Mouse (Mus musculus): ENCODE results near the gene Fgfr2. TPM values are rescaled to one million over a fixed set of nuclear protein-coding genes. Genes with fewer than 3 reads are reported as not detected.

Gene Fgfr2
- polyA plus RNA-seq, 1 experiment, result 1.7 TPM

GRCm38 (mm10) chr7:132790447-132791219 lies 332.5 kb downstream of the Fgfr2 start:
- H3K4me3 ChIP-seq (ENCODE audit: insufficient read depth, poor library complexity, severe bottlenecking), result no peak overlapping the region
- H3K79me3 ChIP-seq (ENCODE audit: low read depth), result no peaks in the 10 kb centered on the region
- TF ChIP-seq MAX (IDR thresholded peaks at IDR 0.05) (no peak), CEBPB (IDR thresholded peaks at IDR 0.05; ENCODE audit: low read depth) (no peak), USF1 (IDR thresholded peaks at IDR 0.05; ENCODE audit: low read depth) (no peak), FOSL1 (IDR thresholded peaks at IDR 0.05; ENCODE audit: insufficient read depth, low read length, poor library complexity, severe bottlenecking) (no peak), MYOD1 (IDR thresholded peaks at IDR 0.05; ENCODE audit: control insufficient read depth, insufficient read length, low read depth) (no peak), MYOG (IDR thresholded peaks at IDR 0.05; ENCODE audit: control insufficient read depth, extremely low read depth, insufficient read length) (no peak), CTCF (IDR thresholded peaks at IDR 0.05; ENCODE audit: control insufficient read depth, insufficient read depth, insufficient read length) (no peak)
- H3K27me3 ChIP-seq (ENCODE audit: control insufficient read depth, insufficient read depth, insufficient read length), result no peaks in the 10 kb centered on the region
- no peak overlapping the region for H3ac ChIP-seq (ENCODE audit: control insufficient read depth, insufficient read length, low read depth)
- no peaks in the 10 kb centered on the region for H3K36me3 ChIP-seq (ENCODE audit: control insufficient read depth, insufficient read depth)
- no peaks in the 10 kb centered on the region for H3K79me2 ChIP-seq (ENCODE audit: control insufficient read depth, insufficient read depth)

DNA sequence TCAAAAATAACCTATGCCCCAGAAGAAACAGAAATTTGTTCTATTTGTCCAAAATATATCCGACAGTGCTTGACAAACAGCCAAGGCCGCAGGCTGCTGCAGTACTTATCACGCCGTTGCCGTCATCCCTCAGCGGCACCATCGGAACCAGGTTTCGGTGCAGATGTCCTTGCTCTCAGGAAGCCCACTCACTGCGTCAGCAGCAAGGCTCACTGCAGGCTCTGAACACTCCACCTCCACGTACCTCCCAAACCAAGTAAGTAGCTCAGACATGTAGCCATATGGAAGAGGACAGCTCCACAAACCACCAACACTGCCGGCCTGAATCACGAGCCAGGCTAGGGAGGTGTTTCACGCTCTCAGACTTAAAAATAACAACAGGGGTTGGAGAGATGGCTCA lies 334.3 kb downstream of the Fgfr2 start:
- no peaks in the 10 kb centered on the region for H3K79me2 ChIP-seq (ENCODE audit: control insufficient read depth, insufficient read depth)
- no peak overlapping the region for H3K4me3 ChIP-seq (ENCODE audit: insufficient read depth, poor library complexity, severe bottlenecking)
- H3K79me3 ChIP-seq (ENCODE audit: low read depth), result no peaks in the 10 kb centered on the region
- TF ChIP-seq MYOG (IDR thresholded peaks at IDR 0.05; ENCODE audit: control insufficient read depth, extremely low read depth, insufficient read length) (no peak), FOSL1 (IDR thresholded peaks at IDR 0.05; ENCODE audit: insufficient read depth, low read length, poor library complexity, severe bottlenecking) (no peak), CEBPB (IDR thresholded peaks at IDR 0.05; ENCODE audit: low read depth) (no peak), CTCF (IDR thresholded peaks at IDR 0.05; ENCODE audit: control insufficient read depth, insufficient read depth, insufficient read length) (no peak)
- no peak overlapping the region for H3ac ChIP-seq (ENCODE audit: control insufficient read depth, insufficient read length, low read depth)
- H3K27me3 ChIP-seq (ENCODE audit: control insufficient read depth, insufficient read depth, insufficient read length), result no peaks in the 10 kb centered on the region
- H3K36me3 ChIP-seq (ENCODE audit: control insufficient read depth, insufficient read depth), result no peaks in the 10 kb centered on the region

- Histone ChIP-seq H3K79me2 (ENCODE audit: control insufficient read depth, insufficient read depth) (no peaks in the 10 kb centered on the region), H3ac (ENCODE audit: control insufficient read depth, insufficient read length, low read depth) (no peak overlapping the region), H3K4me3 (ENCODE audit: insufficient read depth, poor library complexity, severe bottlenecking) (no peak overlapping the region), H3K36me3 (ENCODE audit: control insufficient read depth, insufficient read depth) (no peaks in the 10 kb centered on the region), H3K27me3 (ENCODE audit: control insufficient read depth, insufficient read depth, insufficient read length) (no peaks in the 10 kb centered on the region), H3K79me3 (ENCODE audit: low read depth) (no peaks in the 10 kb centered on the region)
- TF ChIP-seq MAX (IDR thresholded peaks at IDR 0.05), result no peak
- no peak for TF ChIP-seq MYOD1 (IDR thresholded peaks at IDR 0.05; ENCODE audit: control insufficient read depth, insufficient read length, low read depth)
- TF ChIP-seq FOSL1 (IDR thresholded peaks at IDR 0.05; ENCODE audit: insufficient read depth, low read length, poor library complexity, severe bottlenecking), result no peak
- no peak for TF ChIP-seq CTCF (IDR thresholded peaks at IDR 0.05; ENCODE audit: control insufficient read depth, insufficient read depth, insufficient read length)
- no peak for TF ChIP-seq CEBPB (IDR thresholded peaks at IDR 0.05; ENCODE audit: low read depth)
- TF ChIP-seq MYOG (IDR thresholded peaks at IDR 0.05; ENCODE audit: control insufficient read depth, extremely low read depth, insufficient read length), result no peak
- TF ChIP-seq USF1 (IDR thresholded peaks at IDR 0.05; ENCODE audit: low read depth), result no peak
These were observed 335.5 kb downstream of the Fgfr2 start for GRCm38 (mm10) chr7:132787496-132788190.

DNA sequence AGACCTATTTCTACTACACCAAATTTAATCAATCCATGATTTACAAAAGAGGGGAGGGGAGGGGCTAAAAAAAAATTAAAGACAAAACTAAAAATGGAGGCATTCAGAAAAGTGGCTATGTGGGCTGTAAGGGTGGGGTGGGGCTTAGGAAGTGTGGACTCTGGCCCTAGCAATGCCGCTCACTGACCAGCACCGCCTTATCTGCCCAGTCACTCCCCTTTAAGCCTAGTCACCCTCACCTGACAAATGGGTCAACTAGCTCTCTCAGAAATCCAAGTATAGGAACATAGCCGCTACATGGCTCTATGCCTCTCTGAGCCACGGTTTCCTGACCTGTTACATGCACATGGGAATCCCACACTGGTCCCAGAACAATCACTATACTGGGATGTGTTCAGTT lies 336.1 kb downstream of the Fgfr2 start:
- Histone ChIP-seq H3K4me3 (ENCODE audit: insufficient read depth, poor library complexity, severe bottlenecking) (no peak overlapping the region), H3K79me2 (ENCODE audit: control insufficient read depth, insufficient read depth) (no peaks in the 10 kb centered on the region), H3K36me3 (ENCODE audit: control insufficient read depth, insufficient read depth) (no peaks in the 10 kb centered on the region), H3K27me3 (ENCODE audit: control insufficient read depth, insufficient read depth, insufficient read length) (no peaks in the 10 kb centered on the region), H3ac (ENCODE audit: control insufficient read depth, insufficient read length, low read depth) (no peak overlapping the region), H3K79me3 (ENCODE audit: low read depth) (no peaks in the 10 kb centered on the region)
- TF ChIP-seq FOSL1 (IDR thresholded peaks at IDR 0.05; ENCODE audit: insufficient read depth, low read length, poor library complexity, severe bottlenecking), result no peak
- TF ChIP-seq MYOD1 (IDR thresholded peaks at IDR 0.05; ENCODE audit: control insufficient read depth, insufficient read length, low read depth), result no peak
- no peak for TF ChIP-seq USF1 (IDR thresholded peaks at IDR 0.05; ENCODE audit: low read depth)
- TF ChIP-seq CTCF (IDR thresholded peaks at IDR 0.05; ENCODE audit: control insufficient read depth, insufficient read depth, insufficient read length), result no peak
- no peak for TF ChIP-seq MAX (IDR thresholded peaks at IDR 0.05)
- no peak for TF ChIP-seq MYOG (IDR thresholded peaks at IDR 0.05; ENCODE audit: control insufficient read depth, extremely low read depth, insufficient read length)
- TF ChIP-seq CEBPB (IDR thresholded peaks at IDR 0.05; ENCODE audit: low read depth), result no peak

GRCm38 (mm10) chr7:132786522-132786921 lies 336.6 kb downstream of the Fgfr2 start:
- Histone ChIP-seq H3K27me3 (ENCODE audit: control insufficient read depth, insufficient read depth, insufficient read length) (no peaks in the 10 kb centered on the region), H3K79me3 (ENCODE audit: low read depth) (no peaks in the 10 kb centered on the region), H3ac (ENCODE audit: control insufficient read depth, insufficient read length, low read depth) (no peak overlapping the region), H3K36me3 (ENCODE audit: control insufficient read depth, insufficient read depth) (no peaks in the 10 kb centered on the region), H3K79me2 (ENCODE audit: control insufficient read depth, insufficient read depth) (no peaks in the 10 kb centered on the region), H3K4me3 (ENCODE audit: insufficient read depth, poor library complexity, severe bottlenecking) (no peak overlapping the region)
- TF ChIP-seq MAX (IDR thresholded peaks at IDR 0.05) (no peak), MYOD1 (IDR thresholded peaks at IDR 0.05; ENCODE audit: control insufficient read depth, insufficient read length, low read depth) (no peak), CTCF (IDR thresholded peaks at IDR 0.05; ENCODE audit: control insufficient read depth, insufficient read depth, insufficient read length) (no peak)
